Mouse (Mus musculus) thymus, adult 18-20 months (tissue): Measurements from ENCODE around the gene Itgax.
A peak's percentile ranks its signal among the peaks of the same experiment; 100 is the strongest.
"Not testable (repeated sequence)": the region's sequence is repeated elsewhere in the genome, so short reads cannot be mapped to it uniquely, and the experiment has no call there.

Source experiments
- DNase-seq, 2 experiments: peaks; one replicate each; pipeline ENCODE4 v3.0.0; 2022; ENCODE audit warnings: mixed read lengths in 2 of 2

The Itgax gene

DNA sequence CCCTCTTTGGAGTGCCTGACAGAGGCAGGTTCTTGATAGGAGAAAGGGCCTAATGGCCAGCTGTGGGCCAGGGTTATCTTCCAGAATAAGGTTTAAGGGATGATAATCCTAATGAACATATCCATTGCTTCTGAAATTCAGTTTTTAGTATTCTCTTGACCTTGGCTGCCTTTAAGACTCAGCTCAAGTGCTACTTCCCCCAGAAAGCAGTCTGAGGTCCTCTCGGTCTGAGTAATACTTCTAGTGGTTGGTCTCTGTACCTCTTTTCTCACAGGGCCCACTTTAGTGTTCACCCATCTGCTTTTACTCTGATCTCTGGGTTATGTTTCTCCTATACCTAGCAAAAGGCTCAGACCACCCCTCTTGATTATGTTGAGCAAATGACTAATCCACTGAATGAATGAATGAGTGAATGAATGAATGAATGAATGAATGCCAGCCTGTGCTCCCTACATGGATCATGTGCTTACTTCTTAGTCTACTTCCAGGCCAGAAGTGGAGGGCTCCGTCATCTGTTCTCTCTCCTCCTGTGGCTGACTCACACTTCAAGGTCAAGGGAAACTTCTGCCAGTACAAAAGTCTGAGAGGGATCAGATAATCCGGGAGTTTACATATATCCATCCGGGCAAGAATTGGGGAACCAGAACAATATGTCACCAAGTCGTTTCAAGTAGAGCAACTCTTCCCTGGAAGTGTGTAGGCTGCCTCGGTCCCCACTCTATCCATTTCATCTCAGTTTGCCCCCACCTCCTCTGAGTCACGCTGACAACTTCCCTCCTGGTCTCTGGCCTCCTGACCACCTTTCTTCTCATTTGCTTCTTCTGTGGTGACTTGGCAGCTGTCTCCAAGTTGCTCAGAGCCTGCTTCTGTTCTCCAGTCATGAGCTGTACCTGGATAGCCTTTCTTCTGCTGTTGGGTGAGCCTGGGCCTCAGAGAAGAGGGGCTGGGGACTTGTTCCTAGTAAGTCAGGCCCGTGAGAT lies at the start of gene Itgax:
Itgax (plus strand) TSS at position 807 of the 980 bp plus-strand sequence.
- no peak for DNase-seq

DNA sequence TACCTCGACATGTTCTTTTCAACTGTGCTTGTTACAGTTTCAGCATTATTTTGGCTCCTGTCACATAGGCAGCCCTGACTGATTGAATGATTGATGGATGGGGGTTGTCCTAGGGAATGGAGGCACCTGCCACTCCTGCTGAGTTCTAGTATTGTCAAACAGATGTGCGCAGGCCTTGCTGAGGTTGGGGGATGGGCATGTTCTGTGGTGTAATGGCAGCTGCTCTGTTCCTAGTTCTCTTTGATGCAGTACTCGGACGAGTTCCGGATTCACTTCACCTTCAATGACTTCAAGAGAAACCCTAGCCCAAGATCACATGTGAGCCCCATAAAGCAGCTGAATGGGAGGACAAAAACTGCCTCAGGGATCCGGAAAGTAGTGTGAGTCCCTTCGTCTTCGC lies 49.3 kb upstream of the Itgax start:
- DNase-seq: peak; percentile 53 to 76

DNA sequence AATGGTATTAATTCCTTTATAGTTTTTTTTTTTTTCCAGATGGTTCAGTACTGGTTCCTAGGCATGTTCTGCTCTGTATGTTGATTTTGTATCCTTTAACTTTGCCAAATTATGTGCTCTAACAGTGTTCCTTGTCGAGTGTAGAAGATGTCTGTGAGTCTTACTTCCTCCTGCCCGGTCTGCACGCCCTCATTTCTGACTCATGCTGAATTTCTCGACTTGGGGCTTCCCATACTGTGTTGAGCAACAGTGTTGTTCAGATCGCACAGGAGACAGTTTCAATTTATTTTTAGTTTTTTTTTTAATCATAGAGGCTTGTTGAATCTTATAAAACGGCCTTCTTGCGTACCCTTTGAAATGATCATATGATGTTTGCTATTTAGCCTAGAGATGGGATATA lies 40.2 kb upstream of the Itgax start:
- no peak for DNase-seq

DNA sequence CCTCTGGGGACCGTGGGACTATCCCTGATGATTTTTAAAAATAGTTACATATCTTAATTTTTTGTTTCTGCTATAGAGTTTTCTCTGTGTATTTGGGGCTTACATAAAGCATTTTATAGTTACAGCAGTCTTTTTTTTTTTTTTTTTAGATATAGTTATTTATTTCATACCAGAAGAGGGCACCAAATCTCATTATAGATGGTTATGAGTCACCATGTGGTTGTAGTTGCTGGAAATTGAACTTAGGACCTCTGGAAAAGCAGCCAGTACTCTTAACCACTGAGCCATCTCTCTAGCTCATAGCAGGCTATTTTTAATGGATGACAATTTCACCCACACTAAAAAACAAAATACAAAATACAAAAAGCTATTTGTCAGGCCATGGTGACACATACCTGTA lies 31.2 kb upstream of the Itgax start:
- DNase-seq: no peak

DNA sequence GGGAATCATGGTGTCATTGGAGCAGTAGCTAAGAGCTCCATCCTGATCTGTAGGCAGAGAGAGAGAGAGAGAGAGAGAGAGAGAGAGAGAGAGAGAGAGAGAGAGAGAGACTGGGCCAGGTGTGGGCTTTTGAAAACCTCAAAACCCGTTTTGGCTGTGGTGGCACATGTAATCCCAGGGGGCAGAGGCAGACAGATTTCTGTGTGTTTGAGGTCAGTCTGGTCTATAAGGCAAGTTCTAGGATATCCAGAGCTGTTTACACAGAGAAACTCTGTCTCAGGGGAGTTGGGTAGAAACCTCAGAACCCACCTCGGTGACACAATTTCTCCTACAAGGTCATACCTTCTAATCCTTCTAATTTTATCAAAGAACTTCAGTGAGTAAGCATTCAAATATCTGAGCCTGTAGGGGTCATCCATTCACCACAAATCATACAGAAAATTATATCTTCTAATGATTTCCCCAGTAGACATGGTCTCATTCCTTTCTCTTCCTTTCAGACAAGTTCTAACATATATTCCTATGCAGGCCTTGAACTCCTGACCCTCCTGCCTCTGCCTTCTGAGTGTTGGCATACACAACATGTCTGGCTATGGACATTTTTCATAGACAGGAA lies 28.5 kb upstream of the Itgax start:
- no peak for DNase-seq

DNA sequence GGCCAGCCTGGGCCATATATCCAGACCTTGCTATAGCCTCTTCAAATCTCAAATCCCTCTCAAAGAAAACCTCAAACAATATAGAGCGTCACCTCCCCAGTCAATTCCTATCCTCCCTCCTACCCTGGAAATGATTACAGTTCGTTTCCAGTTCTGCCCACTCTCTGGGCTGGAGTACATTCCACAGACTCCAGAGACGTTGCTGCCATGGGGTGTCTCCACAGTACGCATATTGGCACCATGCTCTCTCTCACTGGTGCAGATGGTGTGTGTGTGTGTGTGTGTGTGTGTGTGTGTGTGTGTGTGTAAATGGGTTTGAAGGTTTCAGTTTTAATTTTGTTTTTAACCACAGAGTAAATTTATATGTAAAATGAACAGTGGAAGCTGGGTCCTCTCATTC lies 24.1 kb upstream of the Itgax start:
- DNase-seq: no peak

DNA sequence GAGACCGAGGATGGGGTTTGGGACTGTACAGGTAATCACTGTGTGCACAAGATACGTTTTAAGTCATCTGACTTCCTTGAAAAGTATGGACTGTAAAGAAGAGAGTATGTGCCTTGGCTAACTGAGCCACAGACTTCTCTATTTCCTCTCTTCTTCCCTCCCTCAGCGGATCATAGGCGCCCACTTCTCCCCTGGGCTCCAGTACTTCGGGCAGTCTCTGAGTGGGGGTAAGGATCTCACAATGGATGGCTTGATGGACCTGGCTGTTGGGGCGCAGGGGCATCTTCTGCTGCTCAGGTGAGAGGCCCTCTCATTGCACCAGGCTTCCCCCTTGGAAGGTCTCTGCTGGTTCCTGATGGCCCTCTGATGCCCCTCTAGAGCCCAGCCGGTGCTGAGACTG lies 21.9 kb upstream of the Itgax start:
- DNase-seq: no peak

DNA sequence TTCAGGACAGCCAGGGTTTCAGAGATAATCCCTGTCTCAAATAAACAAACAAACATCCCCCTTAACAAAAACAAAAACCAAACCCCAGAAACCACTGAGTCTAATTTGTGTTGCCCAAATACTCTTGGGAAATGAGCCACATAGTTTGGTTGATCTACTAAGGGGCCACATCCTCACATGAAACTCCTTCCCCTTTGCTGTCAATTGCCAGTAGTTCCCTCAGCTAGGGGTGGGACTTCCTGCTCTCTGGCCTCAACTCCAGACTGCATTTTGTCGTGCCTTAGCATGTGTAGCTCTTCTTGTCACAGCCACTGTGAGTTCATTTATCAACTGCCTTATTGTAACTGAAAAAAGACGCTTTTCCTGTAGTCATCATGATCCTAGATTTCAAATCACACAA lies 19.0 kb upstream of the Itgax start:
- no peak for DNase-seq

DNA sequence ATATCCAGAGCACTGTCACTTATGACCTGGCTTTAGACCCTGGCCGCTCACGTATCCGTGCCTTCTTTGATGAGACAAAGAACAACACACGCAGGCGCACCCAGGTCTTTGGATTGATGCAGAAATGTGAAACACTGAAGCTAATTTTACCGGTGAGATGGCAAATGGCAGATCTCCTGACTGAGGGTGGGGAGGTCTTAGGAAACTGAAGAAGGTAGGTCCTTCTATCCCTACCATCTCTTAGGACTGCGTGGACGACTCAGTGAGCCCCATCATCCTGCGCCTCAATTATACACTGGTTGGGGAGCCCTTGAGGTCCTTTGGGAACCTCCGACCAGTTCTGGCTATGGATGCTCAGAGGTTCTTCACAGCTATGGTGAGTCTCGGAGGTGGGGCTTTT lies 17.2 kb upstream of the Itgax start:
- DNase-seq: no peak

DNA sequence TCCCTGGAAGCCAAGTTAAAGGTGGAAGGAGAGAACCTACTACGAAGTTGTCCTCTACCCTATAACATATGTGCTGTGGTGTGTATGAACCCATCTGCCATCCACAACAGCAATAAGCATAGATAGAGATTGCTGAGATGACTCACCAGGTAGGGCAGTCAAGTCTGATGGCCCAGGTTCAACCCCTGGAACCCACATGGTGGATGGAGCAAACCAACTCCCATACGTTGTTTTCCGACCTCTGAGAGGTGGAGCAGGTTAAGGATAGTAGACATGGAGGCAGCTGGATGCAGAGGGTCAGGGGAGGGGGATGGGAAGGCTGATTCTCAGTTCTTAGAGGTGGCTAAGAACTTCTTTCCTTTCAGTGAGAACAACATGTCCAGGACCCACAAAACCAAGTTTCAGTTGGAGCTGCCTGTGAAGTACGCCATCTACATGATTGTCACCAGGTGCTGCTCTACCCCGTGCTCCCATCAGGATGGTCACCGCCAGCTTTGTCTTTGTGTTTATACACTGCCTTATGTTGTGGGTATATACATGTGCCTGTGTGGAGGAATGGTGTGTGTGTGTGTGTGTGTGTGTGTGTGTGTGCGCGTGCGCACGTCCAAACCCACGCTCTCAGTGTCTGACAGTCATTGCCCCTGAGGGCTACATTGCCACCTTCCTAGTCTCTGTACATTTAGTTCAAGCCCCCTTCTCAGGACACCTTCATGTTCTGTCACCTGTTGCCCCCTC lies 14.8 kb upstream of the Itgax start:
- peak in 1 of 2 experiments; percentile 1 for DNase-seq

DNA sequence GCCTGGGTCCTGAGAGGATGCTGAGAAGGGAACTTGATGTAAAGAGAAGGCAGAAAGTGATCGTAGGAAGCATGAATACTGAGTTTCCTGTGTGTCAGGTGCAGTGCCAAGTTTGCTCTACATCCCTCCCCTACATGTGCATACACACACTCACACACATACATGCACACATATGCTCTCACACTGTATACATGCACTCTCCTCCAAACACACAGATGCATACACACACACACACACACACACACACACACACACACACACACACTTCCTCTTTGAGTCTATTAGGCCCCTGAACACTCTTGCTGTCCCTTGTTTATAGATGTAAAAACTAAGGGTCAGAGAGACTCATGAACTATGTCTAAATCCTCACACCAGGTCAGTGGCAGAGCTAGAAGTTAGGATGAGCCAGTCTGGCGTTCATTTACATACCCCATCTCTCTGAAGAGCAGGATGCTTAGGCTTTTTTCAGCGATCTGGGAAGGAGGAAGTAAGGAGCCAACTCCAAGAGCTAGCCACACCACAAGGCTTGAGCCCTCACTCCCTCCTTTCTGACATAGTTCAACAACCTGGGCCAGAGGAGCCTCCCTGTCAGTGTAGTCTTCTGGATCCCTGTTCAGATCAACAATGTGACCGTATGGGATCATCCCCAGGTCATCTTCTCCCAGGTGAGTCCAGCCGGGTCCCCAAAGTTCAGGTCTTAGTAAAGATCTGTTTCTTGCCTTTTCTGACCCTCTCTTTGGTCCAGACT lies 14.0 kb upstream of the Itgax start:
- no peak for DNase-seq

DNA sequence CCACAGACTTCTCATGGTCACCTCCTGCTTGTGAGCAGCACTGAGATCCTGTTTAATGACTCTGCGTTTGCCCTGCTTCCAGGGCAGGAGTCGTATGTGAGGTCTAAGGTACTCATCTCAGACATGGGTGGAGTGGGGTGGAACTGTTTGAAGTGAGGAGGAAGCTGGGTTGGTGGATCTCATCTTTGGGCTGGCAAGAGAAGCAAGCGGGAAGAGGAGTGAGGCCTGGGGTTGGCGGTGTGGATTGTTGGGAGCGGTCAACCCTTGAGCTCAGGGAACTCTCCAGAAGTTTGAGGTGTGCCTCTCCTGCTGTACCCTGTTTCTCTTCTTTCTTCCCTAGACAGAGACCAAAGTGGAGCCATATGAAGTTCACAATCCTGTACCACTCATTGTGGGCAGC lies 13.0 kb upstream of the Itgax start:
- DNase-seq: no peak

DNA sequence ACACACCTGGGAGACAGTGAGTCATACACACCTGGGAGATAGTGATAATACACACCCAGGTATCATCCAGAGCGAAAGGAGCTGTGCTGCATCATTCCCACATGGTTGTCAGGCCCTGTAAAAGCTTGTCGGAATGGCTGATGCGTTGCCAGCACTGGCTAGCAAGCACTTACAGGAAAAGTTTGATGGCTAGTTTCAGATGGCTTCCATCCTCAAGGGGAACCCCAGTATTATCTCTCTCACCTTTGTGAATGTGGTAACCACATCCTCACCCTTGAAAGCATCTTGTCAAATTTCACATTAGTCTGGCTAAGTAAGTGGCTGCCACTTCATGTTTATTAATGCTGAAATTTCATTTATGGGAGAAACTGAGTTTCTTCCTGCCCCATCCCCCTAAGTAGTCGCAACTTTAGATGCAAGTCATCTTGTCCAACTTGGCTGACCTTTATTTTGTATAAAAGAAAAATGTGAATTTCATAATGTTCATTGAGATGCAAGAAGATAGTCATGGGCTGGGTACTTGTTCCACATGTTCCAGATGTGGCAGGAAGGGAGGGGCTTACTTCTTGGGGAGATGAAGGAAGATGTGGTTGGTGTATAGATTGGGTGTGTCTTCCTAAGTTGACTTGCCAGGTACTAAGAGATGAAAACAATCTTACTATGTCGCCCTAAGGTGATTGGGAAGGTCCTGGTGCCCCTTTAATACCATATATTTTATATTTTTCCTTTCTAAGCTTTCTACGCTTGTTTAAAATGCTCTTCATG lies 9.4 kb upstream of the Itgax start:
- no peak for DNase-seq

DNA sequence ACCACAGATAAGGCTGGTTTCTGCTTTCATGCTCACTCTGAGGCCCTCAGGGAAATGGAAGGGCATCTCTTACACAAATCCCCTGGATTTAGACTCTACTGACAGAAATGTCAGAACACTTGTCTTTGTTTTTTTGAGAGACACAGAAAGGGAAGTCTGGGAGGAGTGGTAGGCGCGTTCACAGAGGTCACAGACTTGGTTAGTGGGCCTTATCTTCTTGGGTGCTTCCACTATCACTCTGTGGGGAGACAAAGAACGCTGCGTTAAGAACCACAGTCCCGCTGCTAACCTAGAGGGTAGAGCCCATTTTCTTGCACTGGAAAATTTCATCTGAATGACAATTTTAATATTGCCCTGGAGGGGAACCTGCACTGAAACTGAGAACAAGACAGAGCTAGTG lies 2.8 kb downstream of the Itgax start:
- DNase-seq: no peak

DNA sequence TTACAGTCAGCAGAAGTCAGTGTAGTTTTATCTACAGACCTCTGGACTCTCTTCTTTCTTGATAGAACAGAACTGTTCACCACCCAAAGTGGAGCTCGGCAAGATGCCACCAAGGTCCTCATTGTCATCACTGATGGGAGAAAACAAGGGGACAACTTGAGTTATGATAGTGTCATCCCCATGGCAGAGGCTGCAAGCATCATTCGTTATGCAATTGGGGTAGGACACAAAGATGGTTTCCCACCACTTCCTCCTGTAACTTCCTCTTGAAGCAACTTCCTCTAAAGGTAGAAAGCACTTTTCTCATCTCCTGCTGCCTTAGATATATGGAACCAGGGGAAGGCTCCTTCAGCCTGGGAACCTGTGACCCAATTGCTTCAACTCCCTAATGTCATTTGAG lies 4.2 kb downstream of the Itgax start:
- no peak for DNase-seq

DNA sequence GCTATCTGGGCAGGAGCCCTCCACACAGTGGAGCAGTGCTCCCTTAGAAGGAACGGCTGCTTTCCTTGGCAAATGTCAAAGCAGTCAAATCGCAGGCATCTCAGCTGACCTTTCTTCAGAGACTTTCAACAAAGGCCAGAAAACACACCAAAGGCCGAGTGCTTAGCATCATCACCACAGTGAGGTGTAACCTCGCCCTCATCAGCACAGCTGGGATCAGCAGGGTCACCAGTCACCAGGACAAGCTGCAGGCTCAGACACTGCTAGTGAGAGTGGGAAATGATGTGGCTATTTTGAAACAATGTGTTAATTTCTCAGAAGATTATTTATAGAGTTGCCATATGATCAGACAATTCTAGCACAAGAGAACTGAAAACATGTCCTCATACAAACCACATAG lies 7.6 kb downstream of the Itgax start:
- DNase-seq: no peak

DNA sequence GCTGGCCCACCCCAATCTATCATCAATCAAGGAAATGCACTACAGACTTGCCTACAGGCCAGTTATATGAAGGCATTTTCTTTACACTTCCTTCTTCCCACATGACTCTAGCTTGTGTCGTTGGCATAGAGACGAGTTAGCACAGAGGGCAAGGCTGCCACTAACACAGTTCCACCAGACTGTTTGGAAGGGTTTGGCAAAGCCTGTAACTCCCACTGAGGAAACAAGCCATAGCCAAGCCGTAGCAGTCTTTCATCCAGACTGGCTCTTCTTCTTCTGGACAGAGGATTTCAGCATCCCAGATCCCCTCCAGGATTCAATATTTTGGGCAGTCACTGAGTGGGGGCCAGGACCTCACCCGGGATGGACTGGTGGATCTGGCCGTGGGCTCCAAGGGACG lies 10.3 kb downstream of the Itgax start:
- no peak for DNase-seq

DNA sequence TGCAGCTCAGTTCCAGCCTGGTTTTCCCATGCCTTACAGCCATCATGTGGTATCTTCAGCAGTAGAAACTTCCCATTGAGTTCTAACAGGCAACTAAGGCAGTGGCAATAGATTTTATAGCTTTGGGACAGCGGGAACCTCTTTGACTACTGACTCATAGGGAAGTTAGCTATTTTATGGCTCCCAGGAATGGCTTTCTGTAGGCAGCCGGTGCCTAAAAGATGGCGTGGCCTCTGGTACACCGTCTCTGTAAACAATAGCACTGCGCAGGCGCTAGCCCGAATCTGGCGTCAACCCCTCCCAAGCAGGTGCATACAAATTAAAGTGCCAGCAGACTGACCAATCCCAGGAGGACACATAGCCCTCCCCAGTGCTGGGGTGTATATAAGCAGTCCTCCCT lies 21.6 kb downstream of the Itgax start:
- DNase-seq: no peak

DNA sequence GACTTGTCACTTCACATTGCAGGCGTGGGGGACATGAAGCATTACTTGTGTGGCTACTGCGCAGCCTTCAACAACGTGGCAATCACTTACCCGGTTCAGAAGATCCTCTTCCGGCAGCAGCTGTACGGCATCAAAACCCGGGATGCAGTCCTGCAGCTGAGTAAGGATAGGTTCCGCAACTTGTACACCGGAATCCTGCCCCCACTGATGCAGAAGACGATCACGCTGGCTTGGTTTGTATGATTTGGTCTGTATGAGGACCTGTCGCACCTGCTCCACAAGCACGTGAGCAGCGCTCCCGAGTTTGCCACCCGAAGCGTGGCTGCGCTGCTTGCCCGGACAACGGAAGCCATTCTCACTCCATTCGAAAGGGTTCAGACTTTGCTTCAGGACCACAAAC lies 24.7 kb downstream of the Itgax start, which contains the start of gene Itgad:
Itgad (plus strand) TSS at position 301 of the 400 bp plus-strand sequence.
- DNase-seq: no peak

DNA sequence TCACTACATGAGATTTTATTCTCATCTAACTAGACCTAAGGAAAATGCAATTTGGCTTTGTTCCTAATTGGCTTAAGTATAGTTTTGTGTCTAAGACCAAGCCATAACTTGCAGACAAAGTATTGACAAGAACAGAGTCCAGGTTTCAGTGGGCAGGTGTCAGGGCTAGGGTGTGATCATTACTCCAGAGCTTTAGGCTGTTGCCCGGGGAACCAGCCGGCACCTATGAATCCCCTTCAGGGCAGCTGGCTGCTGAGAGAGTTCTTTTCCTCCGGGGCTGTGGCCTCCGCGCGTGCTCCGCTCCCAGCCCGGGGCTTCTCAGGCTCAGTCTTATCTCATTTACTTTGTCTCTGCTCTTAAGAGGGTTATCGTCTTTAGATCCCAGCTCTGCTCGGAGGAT lies 25.6 kb downstream of the Itgax start:
- DNase-seq: no peak

DNA sequence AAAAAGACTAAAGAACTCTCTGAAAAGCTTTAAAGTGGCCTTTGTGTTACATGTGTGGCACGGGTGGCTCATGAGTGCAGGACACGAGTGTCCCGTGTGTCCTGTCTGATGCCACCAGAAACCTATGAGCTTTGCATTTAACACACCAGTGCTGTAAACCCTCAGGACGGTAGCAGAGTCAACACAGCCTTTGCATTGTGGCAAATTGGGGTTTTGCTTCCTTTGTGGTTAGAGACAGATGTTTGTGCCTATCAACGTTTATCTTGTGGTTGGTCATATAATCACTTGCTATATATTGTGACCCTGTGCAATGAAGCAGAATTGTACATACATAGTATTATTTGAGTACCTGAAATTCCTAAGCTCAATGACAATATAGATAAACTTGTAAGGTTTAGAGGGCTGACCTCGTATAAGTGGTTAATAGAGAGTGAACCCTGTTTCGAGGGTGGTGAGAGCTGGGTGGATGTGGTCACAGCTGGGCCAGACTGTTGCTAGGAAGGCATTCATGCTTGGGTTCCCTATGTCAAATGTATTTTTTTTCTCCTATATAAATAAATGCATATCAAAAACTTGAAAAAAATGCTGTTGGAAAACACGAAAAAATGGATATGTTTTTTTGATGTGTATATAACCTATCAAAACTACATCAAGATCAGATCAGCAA lies 29.5 kb downstream of the Itgax start:
- not testable (repeated sequence) for DNase-seq
